Mouse (Mus musculus): Measurements from ENCODE around the gene Map4.
A peak's percentile ranks its signal among the peaks of the same experiment; 100 is the strongest.

Gene Map4

DNA sequence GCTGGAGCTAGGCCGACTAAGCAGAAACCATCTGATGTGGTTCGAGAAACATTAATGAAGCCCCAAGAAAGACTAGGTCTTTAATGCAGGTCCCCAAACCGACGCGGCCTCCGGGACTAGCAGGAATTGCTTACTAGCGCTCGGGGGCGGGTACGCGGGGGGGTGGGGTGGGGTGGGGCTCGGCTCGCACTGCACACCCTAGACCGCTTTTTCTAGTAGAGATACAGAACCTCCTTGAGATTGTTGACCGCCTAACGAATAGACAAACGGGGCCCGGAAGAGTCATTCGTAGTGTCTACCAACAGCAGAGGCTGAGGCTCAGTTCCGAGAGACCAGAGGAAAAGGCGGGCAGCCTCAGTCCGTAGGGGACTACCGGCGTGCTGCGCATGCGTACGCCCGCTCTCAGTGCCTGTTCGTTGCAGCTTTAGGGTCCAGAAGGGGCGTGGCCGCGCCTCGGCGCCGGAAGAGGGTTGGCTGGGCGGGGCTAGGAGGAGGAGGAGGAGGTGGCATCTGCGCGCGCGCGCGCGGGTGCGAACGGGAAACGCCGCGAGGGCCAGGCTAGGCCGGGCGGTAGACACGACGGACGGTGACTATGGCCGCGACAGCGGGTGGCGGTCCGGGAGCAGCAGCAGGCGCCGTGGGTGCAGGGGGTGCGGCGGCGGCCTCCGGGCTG, 200.4 kb downstream of the Map4 start:
- peak; percentile 100 for DNase-seq (ENCODE audit: low read depth, low spot score)

DNA sequence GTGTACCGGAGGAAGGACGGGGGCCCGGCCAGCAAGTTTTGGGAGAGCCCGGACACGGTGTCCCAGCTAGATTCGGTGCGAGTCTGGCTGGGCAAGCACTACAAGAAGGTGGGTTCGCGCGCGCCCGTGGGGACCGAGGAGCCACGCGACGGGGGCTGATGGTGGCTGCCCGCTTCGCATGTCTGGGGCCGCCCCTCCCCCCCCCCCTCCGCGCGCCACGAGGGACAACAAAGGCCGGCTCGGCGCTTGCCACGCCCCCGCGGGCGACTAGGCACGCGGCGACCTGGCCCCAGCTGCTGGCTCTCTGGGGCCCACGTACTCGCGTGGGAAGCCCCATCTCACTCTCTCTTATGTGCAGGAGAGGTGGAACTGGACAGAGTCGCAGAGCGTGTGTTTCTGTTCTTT, 200.9 kb downstream of the Map4 start:
- no peak for DNase-seq (ENCODE audit: low read depth, low spot score)

DNA sequence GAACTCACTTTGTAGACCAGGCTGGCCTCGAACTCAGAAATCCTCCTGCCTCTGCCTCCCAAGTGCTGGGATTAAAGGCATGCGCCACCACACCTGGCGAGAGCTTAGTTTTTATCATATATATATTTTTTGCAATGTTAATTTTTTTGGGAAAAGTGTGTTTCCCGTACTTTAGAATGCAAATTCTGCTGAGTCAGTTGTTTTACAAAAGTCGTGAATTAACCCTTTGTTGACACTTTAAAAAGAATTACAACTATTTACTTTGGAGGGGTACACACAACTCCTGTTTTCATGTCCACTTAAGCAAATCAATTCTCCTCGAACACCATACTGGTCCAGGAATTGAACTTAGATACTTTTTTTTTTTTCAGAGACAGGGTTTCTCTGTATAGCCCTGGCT, 201.7 kb downstream of the Map4 start:
- no peak for DNase-seq (ENCODE audit: low read depth, low spot score)
